Mouse (Mus musculus) midbrain, postnatal 0 days (tissue): ENCODE measurements at regions not wholly inside any gene's neighbourhood (a gene's known extent, or its start where the extent isn't known, plus 50 kb on each side); places are given as distances from the start of the nearest gene placed in this dataset.
"Not testable (repeated sequence)": the region's sequence is repeated elsewhere in the genome, so short reads cannot be mapped to it uniquely, and the experiment has no call there.

Source experiments
- ATAC-seq: fragments of 200-750 bp; cut with Nextera tagmentation; 2 replicates; pipeline ENCODE4 v1.8.0; 2017; ENCODE audit warnings: moderate number of reproducible peaks, mild to moderate bottlenecking, moderate TSS enrichment, moderate library complexity; ENCODE audit not compliant: low FRiP score
- DNase-seq: peaks from one replicate; pipeline ENCODE4 v3.0.0-alpha.2; 2015; ENCODE audit warnings: low spot score
- H3K27ac ChIP-seq: fragments of 300-500 bp; sonication (generic); 2 replicates; pipeline ENCODE4 v1.5.1; 2014; ENCODE audit warnings: low read depth, mild to moderate bottlenecking, low read length, mixed read lengths
- H3K27me3 ChIP-seq: fragments of 300-500 bp; sonication (generic); 2 replicates; pipeline ENCODE4 v1.6.1; 2014; ENCODE audit warnings: low read length, control low read depth, mixed read lengths; ENCODE audit not compliant: insufficient read depth
- H3K36me3 ChIP-seq: fragments of 300-500 bp; sonication (generic); 2 replicates; pipeline ENCODE4 v1.6.1; 2014; ENCODE audit warnings: low read length, control low read depth, mixed read lengths; ENCODE audit not compliant: insufficient read depth
- H3K4me1 ChIP-seq: fragments of 300-500 bp; sonication (generic); 2 replicates; pipeline ENCODE4 v1.6.1; 2014; ENCODE audit warnings: mild to moderate bottlenecking, control low read depth, antibody characterized with exemption, low read length, mixed read lengths; ENCODE audit not compliant: insufficient read depth
- H3K4me2 ChIP-seq: fragments of 300-500 bp; sonication (generic); 2 replicates; pipeline ENCODE4 v1.6.1; 2014; ENCODE audit warnings: low read depth, mild to moderate bottlenecking, low read length, mixed read lengths; ENCODE audit not compliant: poor library complexity, severe bottlenecking
- H3K4me3 ChIP-seq: fragments of 300-500 bp; sonication (generic); 2 replicates; pipeline ENCODE4 v1.5.1; 2014; ENCODE audit warnings: low read depth, mild to moderate bottlenecking, low read length, moderate library complexity
- H3K9ac ChIP-seq: fragments of 300-500 bp; sonication (generic); replicated peaks from 2 replicates; pipeline ENCODE4 v1.6.1; 2014; ENCODE audit warnings: mild to moderate bottlenecking, low read length, moderate library complexity, mixed read lengths; ENCODE audit not compliant: poor library complexity, severe bottlenecking
- H3K9me3 ChIP-seq: fragments of 300-500 bp; sonication (generic); 2 replicates; pipeline ENCODE4 v1.6.1; 2016; ENCODE audit warnings: low read length, control low read depth
- CTCF ChIP-seq: IDR thresholded peaks from 2 replicates; pipeline ENCODE4 v1.5.1; 2016; ENCODE audit warnings: antibody characterized with exemption, mild to moderate bottlenecking
- WGBS: fragments of 180-500 bp; shearing (Covaris S2); extraction: QIAGEN DNeasy Blood & Tissue Kit; methylation state at CpG from one replicate; pipeline ENCODE4 v1.1.7; 2014; 5-methylcytosine and 5-hydroxymethylcytosine counted together

DNA sequence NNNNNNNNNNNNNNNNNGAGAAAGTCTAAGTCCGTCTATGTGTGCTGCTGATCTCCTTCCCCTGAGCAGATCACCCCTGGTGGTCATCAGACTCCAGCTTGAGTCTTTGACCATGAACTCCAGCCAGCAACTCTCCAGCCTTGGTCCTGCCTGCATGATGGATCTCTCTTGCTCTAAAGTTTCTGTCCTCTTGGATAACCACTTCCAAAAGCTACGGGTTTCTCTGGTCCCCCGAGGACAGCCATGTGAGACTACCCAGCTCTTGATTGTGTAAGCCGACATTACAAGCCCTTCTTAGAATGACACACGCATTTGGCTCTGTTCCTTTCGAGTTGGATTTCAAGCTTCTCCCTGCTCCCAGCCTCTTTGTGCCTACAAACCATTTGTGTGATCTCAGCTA is 66.4 kb upstream of the Lrpprc start:
- WGBS: 90% methylated on average over 6 of the region's 6 CpGs

DNA sequence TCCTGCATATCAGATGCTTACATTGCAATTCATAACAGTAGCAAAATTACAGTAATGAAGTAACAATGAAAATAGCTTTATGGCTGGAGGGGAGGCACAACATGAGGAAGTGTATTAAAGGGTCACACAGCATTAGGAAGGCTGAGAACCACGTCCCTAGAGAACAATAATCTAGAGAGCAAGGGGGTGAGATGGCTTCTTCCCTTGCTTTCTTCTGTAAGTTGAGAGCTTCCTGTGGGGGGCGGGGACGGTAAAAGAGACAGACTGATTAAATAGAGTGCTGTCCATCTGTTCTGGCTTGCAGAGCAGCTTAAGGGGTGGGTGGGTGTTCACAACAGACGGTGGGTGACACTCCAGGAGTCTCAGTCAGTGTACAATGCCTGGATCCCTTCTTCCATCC is 68.2 kb upstream of the Lrpprc start:
- no peaks in the 10 kb centered on the region for H3K27me3 ChIP-seq
- no peaks in the 10 kb centered on the region for H3K9me3 ChIP-seq
- no peak for DNase-seq
- no peak overlapping the region for H3K27ac ChIP-seq
- no peak overlapping the region for H3K9ac ChIP-seq
- no peaks in the 10 kb centered on the region for H3K4me1 ChIP-seq
- H3K4me3 ChIP-seq: no peak overlapping the region
- H3K4me2 ChIP-seq: no peak overlapping the region
- H3K36me3 ChIP-seq: no peaks in the 10 kb centered on the region
- no peak for TF ChIP-seq CTCF
- ATAC-seq: no peak
- WGBS: 49% methylated on average over 4 of the region's 4 CpGs

More for the DNA sequence above, 66.4 kb upstream of the Lrpprc start:
- no peak for ATAC-seq
- no peaks in the 10 kb centered on the region for H3K4me1 ChIP-seq
- no peak overlapping the region for H3K4me2 ChIP-seq
- H3K4me3 ChIP-seq: no peak overlapping the region
- H3K36me3 ChIP-seq: no peaks in the 10 kb centered on the region
- TF ChIP-seq CTCF: no peak
- H3K27ac ChIP-seq: no peak overlapping the region
- no peak overlapping the region for H3K9ac ChIP-seq
- H3K27me3 ChIP-seq: no peaks in the 10 kb centered on the region
- no peaks in the 10 kb centered on the region for H3K9me3 ChIP-seq
- no peak for DNase-seq

GRCm38 (mm10) chr17:84859916-84860315 is 69.3 kb upstream of the Lrpprc start:
- no peaks in the 10 kb centered on the region for H3K9me3 ChIP-seq
- ATAC-seq (no peak), DNase-seq (no peak)
- no peak overlapping the region for H3K9ac ChIP-seq
- TF ChIP-seq CTCF: no peak
- no peaks in the 10 kb centered on the region for H3K27me3 ChIP-seq
- no peak overlapping the region for H3K27ac ChIP-seq
- H3K4me2 ChIP-seq: no peak overlapping the region
- H3K36me3 ChIP-seq: no peaks in the 10 kb centered on the region
- no peak overlapping the region for H3K4me3 ChIP-seq
- WGBS: 65% methylated on average over 8 of the region's 8 CpGs
- H3K4me1 ChIP-seq: no peaks in the 10 kb centered on the region

DNA sequence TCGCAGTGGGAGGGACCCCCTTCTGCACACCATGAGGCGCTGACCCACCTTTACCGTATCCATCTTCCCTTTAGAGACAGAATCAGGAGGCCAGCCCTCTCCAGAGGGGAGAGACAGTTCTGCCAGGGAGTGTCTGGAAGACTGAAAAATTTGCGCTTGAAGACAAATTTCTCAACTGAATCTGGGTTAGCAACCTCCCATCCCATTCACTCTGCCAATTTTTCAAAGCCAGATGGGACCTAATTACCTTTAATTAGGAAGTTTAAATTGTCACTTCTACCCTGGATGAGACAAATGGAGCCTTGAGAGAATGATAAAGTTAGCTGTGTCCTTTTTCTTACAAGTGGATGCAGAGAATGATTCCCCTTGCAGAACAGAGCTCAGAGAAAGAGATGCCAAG is 70.2 kb upstream of the Lrpprc start:
- Histone ChIP-seq H3K9ac (no peak overlapping the region), H3K9me3 (no peaks in the 10 kb centered on the region), H3K4me3 (no peak overlapping the region), H3K27ac (no peak overlapping the region), H3K4me1 (no peaks in the 10 kb centered on the region), H3K27me3 (no peaks in the 10 kb centered on the region), H3K36me3 (no peaks in the 10 kb centered on the region), H3K4me2 (no peak overlapping the region)
- no peak for DNase-seq
- no peak for ATAC-seq
- 81% methylated on average over 4 of the region's 4 CpGs for WGBS
- TF ChIP-seq CTCF: no peak

DNA sequence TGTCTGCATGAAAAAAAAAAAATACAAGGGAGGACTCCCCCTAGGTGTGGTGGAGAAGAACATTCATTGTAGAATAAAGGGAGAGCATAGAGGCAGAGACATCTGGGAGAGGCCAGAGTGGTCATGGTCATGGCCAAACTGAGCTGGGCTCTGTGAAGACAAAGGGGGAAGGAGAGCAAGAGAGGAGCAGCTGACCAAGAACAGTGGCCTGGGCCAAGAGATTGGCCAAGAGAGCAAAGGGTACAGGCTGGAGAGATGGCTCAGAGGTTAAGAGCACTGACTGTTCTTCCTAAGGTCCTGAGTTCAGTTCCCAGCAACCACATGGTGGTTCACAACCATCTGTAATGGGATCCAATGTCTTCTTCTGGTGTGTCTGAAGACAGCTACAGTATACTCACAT is 73.6 kb upstream of the Lrpprc start:
- H3K4me1 ChIP-seq, H3K9ac ChIP-seq, DNase-seq, H3K4me3 ChIP-seq, H3K36me3 ChIP-seq, H3K27ac ChIP-seq, H3K4me2 ChIP-seq, H3K9me3 ChIP-seq, H3K27me3 ChIP-seq, ATAC-seq: not testable (repeated sequence)

- WGBS: 58% methylated on average over 2 of the region's 2 CpGs
- DNase-seq (no peak), ATAC-seq (no peak)
- no peak overlapping the region for H3K27ac ChIP-seq
- H3K4me2 ChIP-seq: no peak overlapping the region
- 0 out of 2 replicates have a peak, but pooled peaks cover 3% of the 10 kb centered on the region for H3K9me3 ChIP-seq
- no peaks in the 10 kb centered on the region for H3K27me3 ChIP-seq
- TF ChIP-seq CTCF: no peak
- H3K36me3 ChIP-seq: no peaks in the 10 kb centered on the region
- no peak overlapping the region for H3K9ac ChIP-seq
- no peaks in the 10 kb centered on the region for H3K4me1 ChIP-seq
- no peak overlapping the region for H3K4me3 ChIP-seq
These were observed 74.6 kb upstream of the Lrpprc start for GRCm38 (mm10) chr17:84865158-84865557.

DNA sequence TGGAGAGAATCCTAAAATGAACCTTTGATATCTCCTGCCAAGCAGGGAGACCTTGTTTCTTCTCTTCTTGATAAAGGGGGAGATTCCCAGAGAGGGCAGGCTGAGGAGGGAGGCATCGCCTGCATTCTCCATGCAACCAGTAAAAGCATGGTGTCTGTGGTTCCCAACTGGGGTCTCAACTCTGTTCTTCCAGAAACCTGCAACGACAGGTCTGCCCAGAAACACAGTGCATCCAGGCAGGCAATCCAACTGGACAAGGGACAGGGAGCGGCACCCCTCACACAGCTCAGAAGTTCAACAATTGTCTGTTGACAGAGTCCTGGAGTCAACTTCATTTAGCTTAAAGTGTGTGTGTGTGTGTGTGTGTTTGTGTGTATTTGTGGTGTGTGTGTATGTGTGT is 75.0 kb upstream of the Lrpprc start:
- Histone ChIP-seq H3K4me2 (no peak overlapping the region), H3K27ac (no peak overlapping the region), H3K4me3 (no peak overlapping the region), H3K36me3 (no peaks in the 10 kb centered on the region), H3K4me1 (no peaks in the 10 kb centered on the region), H3K9me3 (0 out of 2 replicates have a peak, but pooled peaks cover 3% of the 10 kb centered on the region), H3K9ac (no peak overlapping the region), H3K27me3 (no peaks in the 10 kb centered on the region)
- DNase-seq (no peak), ATAC-seq (no peak)
- no peak for TF ChIP-seq CTCF
- 73% methylated on average over 3 of the region's 3 CpGs for WGBS
